Mouse (Mus musculus) lung, embryonic 16.5 days (tissue): Measurements from ENCODE around the gene Gan. TPM values are rescaled to one million over a fixed set of nuclear protein-coding genes. Genes with fewer than 3 reads are reported as not detected.

Source experiments
- ATAC-seq: fragments of 200-750 bp; cut with Nextera tagmentation; 2 replicates; pipeline ENCODE4 v1.8.0; 2017; ENCODE audit warnings: low read depth, mild to moderate bottlenecking, moderate library complexity
- H3K27ac ChIP-seq: fragments of 300-500 bp; sonication (generic); 2 replicates; pipeline ENCODE4 v1.5.1; 2014; ENCODE audit warnings: mild to moderate bottlenecking, control low read depth, low read length
- H3K27me3 ChIP-seq: fragments of 300-500 bp; sonication (generic); 2 replicates; pipeline ENCODE4 v1.6.1; 2014; ENCODE audit warnings: low read depth, low read length, mixed read lengths; ENCODE audit not compliant: control insufficient read depth, insufficient read depth
- H3K36me3 ChIP-seq: fragments of 300-500 bp; sonication (generic); 2 replicates; pipeline ENCODE4 v1.6.1; 2014; ENCODE audit warnings: low read length; ENCODE audit not compliant: control insufficient read depth, insufficient read depth
- H3K4me1 ChIP-seq: fragments of 300-500 bp; sonication (generic); replicated peaks from 2 replicates; pipeline ENCODE4 v1.6.1; 2014; ENCODE audit warnings: low read length, mixed read lengths; ENCODE audit not compliant: control insufficient read depth, insufficient read depth
- H3K4me2 ChIP-seq: fragments of 300-500 bp; sonication (generic); 2 replicates; pipeline ENCODE4 v1.6.1; 2014; ENCODE audit warnings: low read depth, low read length, control low read depth
- H3K4me3 ChIP-seq: fragments of 300-500 bp; sonication (generic); 2 replicates; pipeline ENCODE4 v1.5.1; 2014; ENCODE audit warnings: mild to moderate bottlenecking, low read length, control low read depth
- H3K9ac ChIP-seq: fragments of 300-500 bp; sonication (generic); 2 replicates; pipeline ENCODE4 v1.6.1; 2014; ENCODE audit warnings: low read length, control low read depth
- H3K9me3 ChIP-seq: fragments of 300-500 bp; sonication (generic); 2 replicates; pipeline ENCODE4 v1.6.1; 2016; ENCODE audit warnings: low read length; ENCODE audit not compliant: control insufficient read depth
- WGBS: fragments of 180-500 bp; shearing (Covaris S2); extraction: QIAGEN DNeasy Blood & Tissue Kit; methylation state at CpG from one replicate; pipeline ENCODE4 v1.1.7; 2014; 5-methylcytosine and 5-hydroxymethylcytosine counted together
- polyA plus RNA-seq: library from polyadenylated mRNA; unstranded; fragments of >200 nt; fragmentation: Nextera tagmentation; extraction: Ambion mirVana; gene quantifications from 2 replicates; pipeline ENCODE4 v1.2.1, GENCODE M21; 2015

Gene Gan
- polyA plus RNA-seq, 1 experiment from 2014 or later, result 1.8 TPM

DNA sequence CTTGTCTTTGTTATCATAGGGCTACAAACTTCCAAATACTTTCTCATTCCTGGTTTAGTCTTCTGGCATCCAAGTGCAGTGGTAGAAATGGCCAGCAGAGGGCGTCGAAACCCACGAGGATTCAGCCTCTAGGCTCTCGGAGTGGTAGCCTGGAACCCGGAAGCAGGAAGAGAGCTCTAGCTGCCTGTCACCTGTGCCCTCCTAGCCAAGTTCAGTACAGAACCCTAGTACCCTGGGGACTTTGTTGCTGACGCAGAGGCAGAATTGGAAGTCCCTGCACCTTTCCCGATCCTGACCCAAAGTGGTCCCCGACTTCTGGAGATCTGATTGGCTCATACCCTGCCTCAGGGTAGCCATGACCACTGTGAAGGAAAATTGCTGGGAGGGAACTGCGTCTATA is 66.7 kb downstream of the Gan start:
- Histone ChIP-seq H3K36me3 (no peaks in the 10 kb centered on the region), H3K9ac (peak overlapping the region; percentile 0; the same call in 1 of the 2 replicates), H3K4me2 (peak overlapping the region; percentile 23), H3K4me1 (no peaks in the 10 kb centered on the region), H3K9me3 (no peaks in the 10 kb centered on the region), H3K27ac (no peak overlapping the region), H3K27me3 (no peaks in the 10 kb centered on the region), H3K4me3 (peak overlapping the region; percentile 9)
- peak; percentile 87 for ATAC-seq
- 10% methylated on average over 9 of the region's 9 CpGs for WGBS

DNA sequence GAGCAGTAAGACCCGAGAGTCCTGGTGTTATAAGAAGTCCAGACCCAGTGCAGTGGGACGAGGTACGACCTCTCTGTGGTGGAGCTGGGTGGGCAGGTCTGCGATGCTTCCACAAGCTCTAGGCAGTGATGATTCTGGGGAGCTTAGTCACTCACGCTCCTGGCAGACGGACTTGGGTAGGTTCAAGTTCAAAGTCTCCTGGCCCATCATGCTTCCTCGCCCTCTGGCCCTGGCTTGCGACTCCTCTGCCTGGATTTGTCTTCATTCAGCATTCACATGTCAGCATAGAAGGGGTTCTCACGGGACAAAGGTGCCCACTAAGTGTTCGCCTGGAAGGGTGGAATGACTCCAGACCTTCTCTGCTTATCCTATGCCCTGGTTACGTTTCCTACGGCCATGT is 68.4 kb downstream of the Gan start:
- WGBS, result 84% methylated on average over 12 of the region's 12 CpGs
- Histone ChIP-seq H3K4me1 (no peaks in the 10 kb centered on the region), H3K9me3 (no peaks in the 10 kb centered on the region), H3K36me3 (no peaks in the 10 kb centered on the region), H3K27me3 (no peaks in the 10 kb centered on the region), H3K4me3 (no peak overlapping the region), H3K27ac (no peak overlapping the region), H3K4me2 (no peak overlapping the region), H3K9ac (no peak overlapping the region)
- ATAC-seq, result no peak

DNA sequence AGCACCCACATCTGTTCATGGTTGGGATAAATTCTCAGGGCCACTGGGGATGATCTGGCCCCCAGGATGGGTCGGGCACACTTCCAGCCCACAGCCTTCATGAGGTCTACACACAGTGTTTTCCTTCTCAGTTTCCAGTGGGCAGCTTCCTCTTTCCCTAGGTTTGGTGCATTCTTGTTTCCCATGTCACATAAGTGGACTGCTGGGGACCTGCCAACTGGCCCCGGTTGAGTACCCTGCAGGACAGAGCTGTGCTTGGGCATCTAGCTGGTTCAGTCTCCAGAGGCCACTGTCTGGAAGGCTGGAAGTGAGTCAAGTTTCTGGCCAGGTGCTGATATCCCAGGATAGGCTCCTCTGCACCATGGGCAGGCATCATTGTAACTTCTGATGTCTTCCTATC is 69.4 kb downstream of the Gan start:
- Histone ChIP-seq H3K9ac (no peak overlapping the region), H3K4me2 (no peak overlapping the region), H3K4me1 (no peaks in the 10 kb centered on the region), H3K27ac (no peak overlapping the region), H3K36me3 (no peaks in the 10 kb centered on the region), H3K27me3 (no peaks in the 10 kb centered on the region), H3K9me3 (no peaks in the 10 kb centered on the region), H3K4me3 (no peak overlapping the region)
- ATAC-seq, result no peak
- WGBS, result 66% methylated on average over 2 of the region's 2 CpGs

DNA sequence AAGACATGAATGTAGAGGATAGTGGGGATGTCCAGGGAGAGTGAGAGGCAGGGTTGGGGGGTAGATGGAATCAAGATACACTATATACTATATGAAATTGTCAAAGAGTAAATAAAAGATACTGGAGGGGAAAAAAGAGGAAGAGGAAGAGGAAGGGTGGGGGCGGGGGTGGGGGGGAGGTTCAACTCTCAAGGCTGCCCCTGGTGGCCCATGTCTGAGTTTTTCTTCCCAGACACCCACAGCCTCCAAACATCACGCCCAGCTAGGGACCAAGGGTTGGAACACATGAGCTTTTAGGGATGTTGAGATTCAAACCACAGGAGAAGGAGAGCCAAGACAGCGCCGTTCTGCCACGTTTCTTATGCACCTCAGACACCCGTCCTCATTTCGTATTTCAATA is 75.3 kb downstream of the Gan start:
- no peak overlapping the region for H3K27ac ChIP-seq
- no peak overlapping the region for H3K4me2 ChIP-seq
- no peak overlapping the region for H3K9ac ChIP-seq
- ATAC-seq, result no peak
- H3K4me3 ChIP-seq, result no peak overlapping the region
- no peaks in the 10 kb centered on the region for H3K27me3 ChIP-seq
- no peaks in the 10 kb centered on the region for H3K4me1 ChIP-seq
- no peaks in the 10 kb centered on the region for H3K36me3 ChIP-seq
- no peaks in the 10 kb centered on the region for H3K9me3 ChIP-seq
- WGBS, result 85% methylated on average over 7 of the region's 7 CpGs

DNA sequence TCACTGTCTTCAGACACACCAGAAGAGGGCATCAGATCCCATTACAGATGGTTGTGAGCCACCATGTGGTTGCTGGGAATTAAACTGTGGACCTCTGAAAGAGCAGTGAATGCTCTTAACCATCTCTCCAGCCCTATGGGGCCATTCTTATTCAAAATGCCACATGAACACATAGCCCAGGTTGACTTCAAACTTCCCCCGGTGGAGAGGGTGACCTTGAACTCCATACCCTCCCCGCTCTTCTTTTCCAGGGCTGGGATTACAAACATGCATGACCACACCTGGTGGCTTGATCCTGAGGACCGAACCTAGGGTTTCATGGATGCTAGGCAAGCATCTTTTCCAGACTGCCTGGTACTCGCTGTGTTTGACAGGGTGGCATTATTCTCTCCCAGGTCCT is 78.6 kb downstream of the Gan start:
- no peak for ATAC-seq
- no peaks in the 10 kb centered on the region for H3K4me1 ChIP-seq
- H3K9me3 ChIP-seq, result no peaks in the 10 kb centered on the region
- no peak overlapping the region for H3K4me3 ChIP-seq
- H3K27ac ChIP-seq, result no peak overlapping the region
- no peak overlapping the region for H3K9ac ChIP-seq
- WGBS, result 86% methylated on average over 4 of the region's 4 CpGs
- H3K36me3 ChIP-seq, result no peaks in the 10 kb centered on the region
- H3K27me3 ChIP-seq, result no peaks in the 10 kb centered on the region
- no peak overlapping the region for H3K4me2 ChIP-seq

DNA sequence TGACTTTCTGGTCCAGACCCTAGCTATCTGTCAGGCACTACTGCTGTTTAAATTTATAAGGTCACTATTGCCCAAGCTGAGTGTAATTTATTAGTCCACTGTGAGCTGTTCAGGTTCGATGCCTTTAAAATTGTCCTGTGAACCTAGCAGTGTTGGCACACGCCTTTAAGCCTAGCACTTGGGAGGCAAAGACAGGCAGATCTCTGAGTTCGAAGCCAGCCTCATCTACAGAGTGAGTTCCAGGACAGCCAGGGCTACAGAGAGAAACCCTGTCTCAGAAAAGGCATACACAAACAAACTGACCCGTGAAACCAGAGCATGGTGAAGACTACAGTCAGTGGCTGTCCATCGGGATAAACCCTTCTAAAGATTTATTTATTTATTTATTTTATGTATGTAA is 82.4 kb downstream of the Gan start:
- ATAC-seq, result no peak
- Histone ChIP-seq H3K4me1 (no peaks in the 10 kb centered on the region), H3K4me3 (no peak overlapping the region), H3K9ac (no peak overlapping the region), H3K9me3 (no peaks in the 10 kb centered on the region), H3K27me3 (no peaks in the 10 kb centered on the region), H3K4me2 (no peak overlapping the region), H3K27ac (no peak overlapping the region), H3K36me3 (no peaks in the 10 kb centered on the region)
- WGBS, result 71% methylated on average over 5 of the region's 5 CpGs

DNA sequence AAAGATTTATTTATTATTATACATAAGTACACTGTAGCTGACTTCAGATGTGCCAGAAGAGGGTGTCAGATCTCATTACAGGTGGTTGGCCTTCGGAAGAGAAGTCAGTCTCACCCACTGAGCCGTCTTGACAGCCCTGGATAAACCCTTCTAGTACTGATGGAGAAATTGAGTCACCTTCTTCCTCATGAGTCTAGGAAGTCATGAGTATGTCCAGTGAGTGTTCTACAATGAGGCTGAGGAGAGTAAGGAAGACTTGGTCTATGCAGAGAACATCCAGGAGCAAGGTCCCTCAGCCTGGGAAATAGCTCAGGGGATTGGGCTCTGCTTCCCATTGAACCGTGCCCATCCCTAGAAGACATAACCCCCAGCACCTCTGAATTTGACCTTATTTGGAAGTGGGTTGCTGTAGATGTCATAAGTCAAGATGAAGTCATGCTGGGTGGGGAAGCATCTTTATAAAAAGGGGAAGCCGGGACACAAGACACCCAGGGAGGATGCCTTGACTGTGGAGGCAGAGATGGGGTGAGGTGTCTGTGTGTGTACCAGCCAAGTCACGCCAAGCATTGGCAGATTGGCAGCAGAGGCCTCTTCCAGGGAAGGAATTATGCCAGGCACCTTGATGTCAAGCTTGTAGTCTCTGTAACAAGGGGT is 83.0 kb downstream of the Gan start:
- Histone ChIP-seq H3K27me3 (no peaks in the 10 kb centered on the region), H3K36me3 (no peaks in the 10 kb centered on the region), H3K4me1 (no peaks in the 10 kb centered on the region), H3K27ac (no peak overlapping the region), H3K4me2 (no peak overlapping the region), H3K9ac (no peak overlapping the region), H3K4me3 (no peak overlapping the region), H3K9me3 (no peaks in the 10 kb centered on the region)
- ATAC-seq, result no peak
- 60% methylated on average over 5 of the region's 5 CpGs for WGBS

DNA sequence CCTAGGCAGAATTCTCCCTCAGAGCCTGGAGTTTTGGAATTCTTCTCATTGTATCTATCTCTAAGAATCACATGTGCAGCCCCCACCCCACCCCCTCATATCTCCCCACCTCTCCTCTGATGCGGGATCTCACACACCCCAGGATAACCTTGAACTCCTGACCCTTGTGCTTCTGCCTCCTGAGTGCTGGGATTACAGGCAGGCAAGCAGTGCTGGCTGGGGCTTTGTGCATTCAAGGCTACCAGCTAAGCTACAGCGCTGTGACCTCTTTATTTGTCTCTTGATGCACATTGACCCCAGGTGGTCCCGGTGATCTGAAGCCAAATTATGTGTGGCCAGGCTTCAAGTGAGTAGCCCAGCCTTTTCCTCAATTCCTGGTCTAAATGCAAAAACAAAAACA is 83.9 kb downstream of the Gan start:
- H3K4me3 ChIP-seq, result no peak overlapping the region
- no peaks in the 10 kb centered on the region for H3K9me3 ChIP-seq
- H3K4me1 ChIP-seq, result no peaks in the 10 kb centered on the region
- no peaks in the 10 kb centered on the region for H3K36me3 ChIP-seq
- no peak overlapping the region for H3K27ac ChIP-seq
- H3K27me3 ChIP-seq, result no peaks in the 10 kb centered on the region
- no peak overlapping the region for H3K4me2 ChIP-seq
- ATAC-seq, result no peak
- WGBS, result 50% methylated on average over 3 of the region's 3 CpGs
- H3K9ac ChIP-seq, result no peak overlapping the region

DNA sequence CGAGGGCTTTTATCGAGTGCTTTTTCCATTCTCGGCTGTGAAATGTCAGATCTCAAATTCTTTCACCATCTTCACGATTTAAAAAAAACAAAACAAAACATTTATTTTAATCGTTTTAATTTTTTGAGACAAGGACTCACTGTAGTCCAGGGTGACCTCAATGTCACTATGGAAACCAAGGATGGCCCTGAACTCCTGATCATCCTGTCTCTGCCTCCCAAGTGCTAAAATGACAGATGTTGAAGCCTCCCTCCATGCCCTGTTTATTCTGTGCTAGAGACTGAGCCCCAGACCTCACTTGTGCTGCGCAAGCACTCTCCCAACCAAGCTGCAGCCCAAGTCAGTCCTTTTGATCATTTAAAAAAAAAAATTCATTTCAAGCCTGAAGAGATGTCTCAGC is 84.4 kb downstream of the Gan start:
- no peak overlapping the region for H3K27ac ChIP-seq
- no peaks in the 10 kb centered on the region for H3K4me1 ChIP-seq
- no peak overlapping the region for H3K4me3 ChIP-seq
- H3K36me3 ChIP-seq, result no peaks in the 10 kb centered on the region
- H3K27me3 ChIP-seq, result no peaks in the 10 kb centered on the region
- no peaks in the 10 kb centered on the region for H3K9me3 ChIP-seq
- WGBS, result 51% methylated on average over 6 of the region's 6 CpGs
- no peak overlapping the region for H3K9ac ChIP-seq
- ATAC-seq, result no peak
- no peak overlapping the region for H3K4me2 ChIP-seq

DNA sequence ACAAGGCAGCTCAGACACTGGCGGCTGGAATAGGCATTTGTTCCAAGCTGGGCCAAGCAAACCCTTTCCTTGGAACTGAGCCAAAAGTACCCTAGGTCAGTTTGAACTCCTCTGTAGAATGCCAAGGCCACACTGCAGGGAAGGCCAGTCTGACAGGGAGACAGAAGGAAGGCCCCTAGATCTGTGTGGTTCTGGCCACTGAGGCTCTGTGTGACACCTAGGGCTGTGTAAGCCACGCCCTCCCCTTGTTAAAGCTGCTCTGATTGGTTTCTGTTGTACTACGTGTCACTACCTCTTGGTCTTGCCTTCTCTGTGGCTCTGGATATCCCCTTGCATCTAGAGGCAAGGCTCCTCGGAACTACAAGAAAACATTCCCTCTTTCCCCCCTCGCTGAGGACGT is 86.7 kb downstream of the Gan start:
- no peak for ATAC-seq
- Histone ChIP-seq H3K27ac (no peak overlapping the region), H3K4me2 (no peak overlapping the region), H3K9me3 (no peaks in the 10 kb centered on the region), H3K9ac (no peak overlapping the region), H3K27me3 (no peaks in the 10 kb centered on the region), H3K4me3 (no peak overlapping the region), H3K36me3 (no peaks in the 10 kb centered on the region), H3K4me1 (no peaks in the 10 kb centered on the region)
- WGBS, result 45% methylated on average over 6 of the region's 6 CpGs
